Mouse (Mus musculus) hindbrain, embryonic 11.5 days (tissue): ENCODE measurements around the gene Agpat3. TPM values are rescaled to one million over a fixed set of nuclear protein-coding genes. Genes with fewer than 3 reads are reported as not detected.

ENCODE experiments used
- ATAC-seq: fragments of 200-750 bp; cut with Nextera tagmentation; 2 replicates; pipeline ENCODE4 v1.8.0; 2017; ENCODE audit warnings: mild to moderate bottlenecking, moderate TSS enrichment, moderate library complexity; ENCODE audit not compliant: low FRiP score
- DNase-seq: peaks from one replicate; pipeline ENCODE4 v3.0.0-alpha.2; 2015; ENCODE audit warnings: low spot score
- H3K27ac ChIP-seq: fragments of 300-500 bp; sonication (generic); 2 replicates; pipeline ENCODE4 v1.5.1; 2014; ENCODE audit warnings: mild to moderate bottlenecking, low read depth, low read length
- H3K27me3 ChIP-seq: fragments of 300-500 bp; sonication (generic); 2 replicates; pipeline ENCODE4 v1.6.1; 2014; ENCODE audit warnings: mild to moderate bottlenecking, low read length, moderate library complexity, mixed read lengths; ENCODE audit not compliant: control insufficient read depth, insufficient read depth
- H3K36me3 ChIP-seq: fragments of 300-500 bp; sonication (generic); 2 replicates; pipeline ENCODE4 v1.6.1; 2014; ENCODE audit warnings: mild to moderate bottlenecking, low read length, moderate library complexity, mixed read lengths; ENCODE audit not compliant: control insufficient read depth, insufficient read depth
- H3K4me1 ChIP-seq: fragments of 300-500 bp; sonication (generic); replicated peaks from 2 replicates; pipeline ENCODE4 v1.6.1; 2014; ENCODE audit warnings: low read length, mixed read lengths; ENCODE audit not compliant: control insufficient read depth, insufficient read depth
- H3K4me2 ChIP-seq: fragments of 300-500 bp; sonication (generic); replicated peaks from 2 replicates; pipeline ENCODE4 v1.6.1; 2014; ENCODE audit warnings: mild to moderate bottlenecking, low read depth, low read length
- H3K4me3 ChIP-seq: fragments of 300-500 bp; sonication (generic); 2 replicates; pipeline ENCODE4 v1.5.1; 2014; ENCODE audit warnings: low read depth, low read length
- H3K9ac ChIP-seq: fragments of 300-500 bp; sonication (generic); 2 replicates; pipeline ENCODE4 v1.6.1; 2014; ENCODE audit warnings: low read depth, low read length
- H3K9me3 ChIP-seq: fragments of 300-500 bp; sonication (generic); 2 replicates; pipeline ENCODE4 v1.6.1; 2016; ENCODE audit warnings: low read length; ENCODE audit not compliant: control insufficient read depth
- WGBS: fragments of 180-500 bp; shearing (Covaris S2); extraction: QIAGEN DNeasy Blood & Tissue Kit; methylation state at CpG from one replicate; pipeline ENCODE4 v1.1.7; 2014; 5-methylcytosine and 5-hydroxymethylcytosine counted together
- polyA plus RNA-seq: library from polyadenylated mRNA; unstranded; fragments of >200 nt; fragmentation: Nextera tagmentation; extraction: Ambion mirVana; gene quantifications from 2 replicates; pipeline ENCODE4 v1.2.1, GENCODE M21; 2014

Agpat3 gene
- polyA plus RNA-seq, 1 experiment from 2014 or later, result 46.0 TPM

GRCm38 (mm10) chr10:78298651-78299644 is 53.3 kb downstream of the Agpat3 start:
- H3K27me3 ChIP-seq, result no peaks in the 10 kb centered on the region
- H3K36me3 ChIP-seq, result 0 out of 2 replicates have a peak, but pooled peaks cover 3% of the 10 kb centered on the region
- ATAC-seq (no peak), DNase-seq (no peak)
- H3K4me2 ChIP-seq, result no peak overlapping the region
- H3K4me3 ChIP-seq, result no peak overlapping the region
- no peaks in the 10 kb centered on the region for H3K9me3 ChIP-seq
- no peak overlapping the region for H3K27ac ChIP-seq
- 88% methylated on average over 8 of the region's 8 CpGs for whole genome bisulfite sequencing
- no peaks in the 10 kb centered on the region for H3K4me1 ChIP-seq
- no peak overlapping the region for H3K9ac ChIP-seq

GRCm38 (mm10) chr10:78297576-78298484 is 54.5 kb downstream of the Agpat3 start:
- no peaks in the 10 kb centered on the region for H3K27me3 ChIP-seq

GRCm38 (mm10) chr10:78296980-78297379 is 55.3 kb downstream of the Agpat3 start:
- DNase-seq (no peak), ATAC-seq (no peak)
- WGBS, result 87% methylated on average over 4 of the region's 4 CpGs

More at GRCm38 (mm10) chr10:78297576-78298484, 54.5 kb downstream of the Agpat3 start:
- no peak overlapping the region for H3K27ac ChIP-seq
- DNase-seq (no peak), ATAC-seq (no peak)
- no peak overlapping the region for H3K4me3 ChIP-seq
- no peaks in the 10 kb centered on the region for H3K36me3 ChIP-seq
- WGBS, result 75% methylated on average over 15 of the region's 15 CpGs
- H3K4me2 ChIP-seq, result no peak overlapping the region
- no peaks in the 10 kb centered on the region for H3K4me1 ChIP-seq
- H3K9me3 ChIP-seq, result no peaks in the 10 kb centered on the region
- H3K9ac ChIP-seq, result no peak overlapping the region

GRCm38 (mm10) chr10:78296371-78296770 is 55.9 kb downstream of the Agpat3 start:
- Histone ChIP-seq H3K4me1 (no peaks in the 10 kb centered on the region), H3K4me3 (no peak overlapping the region), H3K36me3 (no peaks in the 10 kb centered on the region), H3K9ac (no peak overlapping the region), H3K27me3 (no peaks in the 10 kb centered on the region), H3K27ac (no peak overlapping the region), H3K9me3 (no peaks in the 10 kb centered on the region), H3K4me2 (no peak overlapping the region)
- 93% methylated on average over 5 of the region's 5 CpGs for WGBS
- ATAC-seq, result no peak
- DNase-seq, result no peak

More at GRCm38 (mm10) chr10:78296980-78297379, 55.3 kb downstream of the Agpat3 start:
- no peaks in the 10 kb centered on the region for H3K36me3 ChIP-seq
- H3K9ac ChIP-seq, result no peak overlapping the region
- H3K9me3 ChIP-seq, result no peaks in the 10 kb centered on the region
- no peak overlapping the region for H3K4me2 ChIP-seq
- no peaks in the 10 kb centered on the region for H3K4me1 ChIP-seq
- no peak overlapping the region for H3K4me3 ChIP-seq
- no peaks in the 10 kb centered on the region for H3K27me3 ChIP-seq
- H3K27ac ChIP-seq, result no peak overlapping the region

GRCm38 (mm10) chr10:78293576-78293975 is 58.7 kb downstream of the Agpat3 start:
- DNase-seq (no peak), ATAC-seq (no peak)
- H3K27me3 ChIP-seq, result no peaks in the 10 kb centered on the region
- no peak overlapping the region for H3K4me2 ChIP-seq
- no peaks in the 10 kb centered on the region for H3K4me1 ChIP-seq
- H3K4me3 ChIP-seq, result no peak overlapping the region
- H3K27ac ChIP-seq, result no peak overlapping the region
- H3K9ac ChIP-seq, result no peak overlapping the region
- H3K9me3 ChIP-seq, result no peaks in the 10 kb centered on the region
- WGBS, result 83% methylated on average over 1 of the region's 1 CpGs
- H3K36me3 ChIP-seq, result no peaks in the 10 kb centered on the region

- DNase-seq (no peak), ATAC-seq (no peak)
- Histone ChIP-seq H3K9me3 (no peaks in the 10 kb centered on the region), H3K36me3 (no peaks in the 10 kb centered on the region), H3K4me2 (no peak overlapping the region), H3K4me3 (no peak overlapping the region), H3K27ac (no peak overlapping the region), H3K27me3 (no peaks in the 10 kb centered on the region), H3K9ac (no peak overlapping the region), H3K4me1 (no peaks in the 10 kb centered on the region)
- WGBS, result 89% methylated on average over 5 of the region's 5 CpGs
Measured at GRCm38 (mm10) chr10:78292381-78292780, 59.9 kb downstream of the Agpat3 start.

- Histone ChIP-seq H3K9me3 (no peaks in the 10 kb centered on the region), H3K4me1 (no peaks in the 10 kb centered on the region), H3K4me3 (no peak overlapping the region), H3K36me3 (peaks cover 2% of the 10 kb centered on the region; the same call in 1 of the 2 replicates), H3K9ac (no peak overlapping the region), H3K4me2 (no peak overlapping the region), H3K27me3 (no peaks in the 10 kb centered on the region), H3K27ac (no peak overlapping the region)
- no peak for DNase-seq
- no peak for ATAC-seq
- WGBS, result 72% methylated on average over 8 of the region's 8 CpGs
Measured at GRCm38 (mm10) chr10:78290730-78291535, 61.4 kb downstream of the Agpat3 start.

- DNase-seq, result no peak
- H3K4me2 ChIP-seq, result no peak overlapping the region
- no peaks in the 10 kb centered on the region for H3K27me3 ChIP-seq
- no peaks in the 10 kb centered on the region for H3K4me1 ChIP-seq
- no peak for ATAC-seq
- H3K27ac ChIP-seq, result no peak overlapping the region
- H3K36me3 ChIP-seq, result peaks cover 7% of the 10 kb centered on the region; the same call in 1 of the 2 replicates
- H3K4me3 ChIP-seq, result no peak overlapping the region
- H3K9ac ChIP-seq, result no peak overlapping the region
- no peaks in the 10 kb centered on the region for H3K9me3 ChIP-seq
- 83% methylated on average over 4 of the region's 4 CpGs for WGBS
Measured at GRCm38 (mm10) chr10:78288896-78289295, 63.4 kb downstream of the Agpat3 start.
